Mouse (Mus musculus) forebrain, embryonic 14.5 days (tissue): ENCODE measurements around the gene Trmo. TPM values are rescaled to one million over a fixed set of nuclear protein-coding genes. Genes with fewer than 3 reads are reported as not detected.

Experiments
- ATAC-seq: fragments of 200-750 bp; cut with Nextera tagmentation; 2 replicates; pipeline ENCODE4 v1.8.0; 2017; ENCODE audit warnings: mild to moderate bottlenecking, moderate library complexity
- DNase-seq: peaks from one replicate; pipeline ENCODE4 v3.0.0-alpha.2; 2015; ENCODE audit warnings: low spot score
- H3K27ac ChIP-seq: fragments of 300-500 bp; sonication (generic); 2 replicates; pipeline ENCODE4 v1.5.1; 2014; ENCODE audit warnings: low read depth, mild to moderate bottlenecking, control low read depth, low read length, moderate library complexity
- H3K27me3 ChIP-seq: fragments of 300-500 bp; sonication (generic); replicated peaks from 2 replicates; pipeline ENCODE4 v1.6.1; 2014; ENCODE audit warnings: low read length, control low read depth, mixed read lengths; ENCODE audit not compliant: control insufficient read depth, insufficient read depth
- H3K36me3 ChIP-seq: fragments of 300-500 bp; sonication (generic); 2 replicates; pipeline ENCODE4 v1.6.1; 2014; ENCODE audit warnings: low read length, control low read depth; ENCODE audit not compliant: control insufficient read depth, insufficient read depth
- H3K4me1 ChIP-seq: fragments of 300-500 bp; sonication (generic); 2 replicates; pipeline ENCODE4 v1.6.1; 2014; ENCODE audit warnings: antibody characterized with exemption, low read length, control low read depth; ENCODE audit not compliant: control insufficient read depth, insufficient read depth
- H3K4me2 ChIP-seq: fragments of 300-500 bp; sonication (generic); 2 replicates; pipeline ENCODE4 v1.6.1; 2014; ENCODE audit warnings: mild to moderate bottlenecking, control low read depth, low read length
- H3K4me3 ChIP-seq: fragments of 300-500 bp; sonication (generic); 2 replicates; pipeline ENCODE4 v1.5.1; 2014; ENCODE audit warnings: low read depth, low read length, control low read depth
- H3K9ac ChIP-seq: fragments of 300-500 bp; sonication (generic); 2 replicates; pipeline ENCODE4 v1.6.1; 2014; ENCODE audit warnings: mild to moderate bottlenecking, low read length, control low read depth, moderate library complexity
- H3K9me3 ChIP-seq: fragments of 300-500 bp; sonication (generic); replicated peaks from 2 replicates; pipeline ENCODE4 v1.6.1; 2016; ENCODE audit warnings: low read length, control low read depth, mixed read lengths; ENCODE audit not compliant: control insufficient read depth
- WGBS: fragments of 180-500 bp; shearing (Covaris S2); extraction: QIAGEN DNeasy Blood & Tissue Kit; methylation state at CpG from one replicate; pipeline ENCODE4 v1.1.7; 2014; 5-methylcytosine and 5-hydroxymethylcytosine counted together
- polyA plus RNA-seq: library from polyadenylated mRNA; unstranded; fragments of >200 nt; fragmentation: Nextera tagmentation; extraction: Ambion mirVana; gene quantifications from 2 replicates; pipeline ENCODE4 v1.2.1, GENCODE M21; 2014

Trmo gene
- polyA plus RNA-seq: 13.2 and 15.0 TPM in 2 replicates

DNA sequence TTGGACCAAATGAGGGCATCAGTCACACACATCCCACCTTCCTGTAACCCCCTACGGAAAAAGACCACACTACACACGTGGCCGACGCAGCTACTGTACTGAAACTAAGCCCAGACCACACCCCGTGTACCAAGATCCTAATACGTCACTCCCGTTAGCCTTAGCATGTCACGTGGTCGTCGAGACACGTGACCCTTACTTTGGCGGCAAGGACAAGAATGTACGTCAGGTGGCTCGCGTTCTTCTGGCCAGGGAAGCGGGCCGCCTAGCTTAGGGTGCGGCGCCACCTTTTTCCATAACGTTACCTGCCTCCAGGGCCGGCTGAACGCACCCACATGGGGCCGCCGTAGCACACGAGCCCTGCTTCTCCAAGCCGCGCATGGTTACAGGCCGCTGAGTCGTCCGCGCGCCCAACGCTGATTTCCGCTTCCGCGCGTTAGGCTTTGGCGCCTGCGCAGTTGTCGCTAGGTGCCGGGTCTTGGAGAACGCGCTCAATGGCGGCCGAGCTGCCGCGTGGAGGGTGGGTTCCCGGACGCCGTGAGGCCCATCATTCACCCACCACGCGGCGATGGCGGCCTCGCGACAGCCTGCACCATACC is at the start of gene Trmo:
TSS of gene Trmo (minus strand) at position 425 of the 599 bp plus-strand sequence.
- under 1% methylated on average over 56 of the region's 56 CpGs for WGBS
- Histone ChIP-seq H3K36me3 (peaks cover 26% of the 10 kb centered on the region), H3K4me1 (peaks cover 4% of the 10 kb centered on the region; the same call in 1 of the 2 replicates), H3K4me3 (peak within 1 kb of the TSS; percentile 66), H3K27ac (peak within 1 kb of the TSS; percentile 86), H3K9me3 (no peaks in the 10 kb centered on the region), H3K4me2 (peak within 1 kb of the TSS; percentile 62), H3K9ac (peak within 1 kb of the TSS; percentile 87), H3K27me3 (no peaks in the 10 kb centered on the region)
- ATAC-seq: peak; percentile 97
- peak; percentile 99 for DNase-seq

GRCm38 (mm10) chr4:46432339-46433036 is 43.3 kb upstream of the Trmo start:
- 93% methylated on average over 12 of the region's 12 CpGs for WGBS
- Histone ChIP-seq H3K4me3 (no peak overlapping the region), H3K36me3 (no peaks in the 10 kb centered on the region), H3K27me3 (no peaks in the 10 kb centered on the region), H3K27ac (no peak overlapping the region), H3K9me3 (no peaks in the 10 kb centered on the region), H3K9ac (no peak overlapping the region), H3K4me1 (peaks cover 12% of the 10 kb centered on the region), H3K4me2 (no peak overlapping the region)
- DNase-seq (no peak), ATAC-seq (no peak)

- H3K9ac ChIP-seq: no peak overlapping the region
These were observed 39.8 kb upstream of the Trmo start for GRCm38 (mm10) chr4:46428903-46429499.

GRCm38 (mm10) chr4:46422625-46423024 is 33.4 kb upstream of the Trmo start:
- 89% methylated on average over 8 of the region's 8 CpGs for WGBS
- H3K27me3 ChIP-seq: no peaks in the 10 kb centered on the region
- H3K9me3 ChIP-seq: no peaks in the 10 kb centered on the region
- ATAC-seq (no peak), DNase-seq (no peak)
- H3K4me2 ChIP-seq: no peak overlapping the region
- H3K36me3 ChIP-seq: no peaks in the 10 kb centered on the region
- no peak overlapping the region for H3K9ac ChIP-seq
- no peak overlapping the region for H3K4me3 ChIP-seq
- H3K4me1 ChIP-seq: no peaks in the 10 kb centered on the region
- H3K27ac ChIP-seq: no peak overlapping the region

More at GRCm38 (mm10) chr4:46428903-46429499, 39.8 kb upstream of the Trmo start:
- Histone ChIP-seq H3K36me3 (no peaks in the 10 kb centered on the region), H3K27me3 (no peaks in the 10 kb centered on the region), H3K4me3 (no peak overlapping the region), H3K4me1 (peaks cover 12% of the 10 kb centered on the region), H3K9me3 (no peaks in the 10 kb centered on the region), H3K4me2 (peak overlapping the region; percentile 24), H3K27ac (peak overlapping the region; percentile 83)
- ATAC-seq (peak; percentile 95), DNase-seq (peak; percentile 91)
- WGBS: 11% methylated on average over 10 of the region's 10 CpGs

GRCm38 (mm10) chr4:46418851-46419250 is 29.6 kb upstream of the Trmo start:
- no peak overlapping the region for H3K4me3 ChIP-seq
- no peaks in the 10 kb centered on the region for H3K9me3 ChIP-seq
- no peak overlapping the region for H3K9ac ChIP-seq
- H3K27ac ChIP-seq: no peak overlapping the region
- H3K27me3 ChIP-seq: no peaks in the 10 kb centered on the region
- DNase-seq (no peak), ATAC-seq (no peak)
- no peak overlapping the region for H3K4me2 ChIP-seq
- no peaks in the 10 kb centered on the region for H3K4me1 ChIP-seq
- H3K36me3 ChIP-seq: no peaks in the 10 kb centered on the region
- 40% methylated on average over 9 of the region's 9 CpGs for WGBS

- H3K36me3 ChIP-seq: no peaks in the 10 kb centered on the region
- no peak overlapping the region for H3K4me2 ChIP-seq
- WGBS: 78% methylated on average over 3 of the region's 3 CpGs
- no peaks in the 10 kb centered on the region for H3K9me3 ChIP-seq
- H3K4me1 ChIP-seq: no peaks in the 10 kb centered on the region
- no peaks in the 10 kb centered on the region for H3K27me3 ChIP-seq
- DNase-seq: no peak
- H3K27ac ChIP-seq: no peak overlapping the region
- no peak overlapping the region for H3K4me3 ChIP-seq
- no peak overlapping the region for H3K9ac ChIP-seq
- no peak for ATAC-seq
These were observed 28.3 kb upstream of the Trmo start for GRCm38 (mm10) chr4:46417491-46417890.

DNA sequence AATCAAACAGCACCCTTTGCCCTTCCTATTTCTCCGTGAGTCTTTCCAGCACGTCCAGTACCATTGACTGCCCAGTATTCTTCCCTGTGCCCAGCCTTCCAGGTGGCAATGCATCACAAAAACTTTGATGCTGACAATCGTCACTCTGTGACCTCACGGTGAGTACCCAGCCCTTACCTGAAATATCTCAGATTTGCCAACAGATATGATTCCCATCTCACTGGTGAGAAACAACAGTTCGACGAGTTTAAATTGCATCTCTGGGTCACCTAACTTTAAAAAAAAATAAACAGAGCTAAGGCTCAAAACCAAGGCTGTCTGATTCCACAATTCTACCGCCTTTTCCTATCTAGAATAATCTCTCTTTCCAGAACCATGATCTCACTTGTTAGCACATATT is 24.2 kb upstream of the Trmo start, which contains the start of gene Hemgn:
TSS of gene Hemgn (minus strand) at position 101 of the 400 bp plus-strand sequence.
- no peak within 1 kb of the TSS for H3K27ac ChIP-seq
- H3K27me3 ChIP-seq: no peaks in the 10 kb centered on the region
- H3K4me2 ChIP-seq: no peak within 1 kb of the TSS
- no peak within 1 kb of the TSS for H3K9ac ChIP-seq
- no peak for ATAC-seq
- WGBS: 83% methylated on average over 7 of the region's 7 CpGs
- no peak for DNase-seq
- no peaks in the 10 kb centered on the region for H3K9me3 ChIP-seq
- H3K36me3 ChIP-seq: no peaks in the 10 kb centered on the region
- H3K4me1 ChIP-seq: no peaks in the 10 kb centered on the region
- no peak within 1 kb of the TSS for H3K4me3 ChIP-seq

GRCm38 (mm10) chr4:46412113-46412512 is 22.9 kb upstream of the Trmo start:
- Histone ChIP-seq H3K4me1 (no peaks in the 10 kb centered on the region), H3K36me3 (no peaks in the 10 kb centered on the region), H3K4me3 (no peak overlapping the region), H3K9ac (no peak overlapping the region), H3K27ac (no peak overlapping the region), H3K27me3 (no peaks in the 10 kb centered on the region), H3K4me2 (no peak overlapping the region), H3K9me3 (no peaks in the 10 kb centered on the region)
- DNase-seq: no peak
- no peak for ATAC-seq
- 68% methylated on average over 1 of the region's 1 CpGs for WGBS

- Histone ChIP-seq H3K4me3 (no peak overlapping the region), H3K27me3 (no peaks in the 10 kb centered on the region), H3K9ac (no peak overlapping the region), H3K4me1 (no peaks in the 10 kb centered on the region), H3K36me3 (no peaks in the 10 kb centered on the region), H3K9me3 (no peaks in the 10 kb centered on the region), H3K4me2 (no peak overlapping the region), H3K27ac (no peak overlapping the region)
- no peak for ATAC-seq
- no peak for DNase-seq
- WGBS: 86% methylated on average over 6 of the region's 6 CpGs
These were observed 22.3 kb upstream of the Trmo start for GRCm38 (mm10) chr4:46411489-46411888.
